Mouse (Mus musculus) layer of hippocampus, postnatal 14 days (tissue): ENCODE results near the gene Eif2ak1. TPM values are rescaled to one million over a fixed set of nuclear protein-coding genes. Genes with fewer than 3 reads are reported as not detected.
A peak's percentile ranks its signal among the peaks of the same experiment; 100 is the strongest.

Source experiments
- DNase-seq, 2 experiments: peaks; one replicate each; pipeline ENCODE4 v3.0.0; 2021 to 2022; ENCODE audit warnings: low spot score in 2 of 2, mixed read lengths in 1 of 2
- total RNA-seq, 2 experiments: library from RNA; stranded (reverse); gene quantifications; 2 replicates each; pipeline ENCODE4 v1.2.3; 2021

Eif2ak1 gene
- total RNA-seq, 2 experiments from 2014 or later = 40.5 to 41.8 TPM

DNA sequence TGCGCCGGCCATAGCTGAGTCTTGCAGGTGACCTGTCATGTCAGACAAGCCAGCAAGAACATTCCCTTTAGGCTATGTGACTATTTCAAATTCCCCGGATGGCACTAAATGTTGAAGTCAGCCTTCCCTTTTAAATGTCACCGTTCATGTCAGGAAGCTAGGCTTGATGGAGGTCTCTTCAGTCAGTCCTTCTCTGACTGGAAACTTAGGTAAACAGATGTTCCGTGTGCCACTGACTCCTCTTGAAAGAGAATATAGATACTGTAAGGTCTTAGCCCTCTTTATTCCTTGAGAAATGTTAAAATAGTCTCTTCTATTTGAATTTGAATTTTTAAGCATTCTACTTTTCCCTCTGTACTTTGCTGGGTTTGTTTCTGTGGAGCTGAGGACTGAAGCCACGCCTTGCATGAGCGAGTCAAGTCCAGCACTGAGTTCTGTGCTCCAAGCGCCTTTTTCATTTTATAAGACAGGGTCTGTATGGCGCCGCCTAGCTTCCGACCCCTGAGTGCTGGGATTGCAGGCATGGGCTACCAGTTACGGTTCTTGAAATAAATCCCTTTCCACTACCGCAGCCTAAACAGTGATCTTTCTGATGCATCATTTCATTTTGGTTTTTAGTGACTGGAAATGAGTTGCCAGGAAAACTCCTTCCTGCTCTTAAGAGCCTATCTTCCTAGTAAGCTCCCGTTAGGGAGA is 80.2 kb downstream of the Eif2ak1 start, which contains the start of gene Ankrd61:
Ankrd61 (minus strand) TSS at position 51 of the 696 bp plus-strand sequence.
- DNase-seq = no peak

GRCm38 (mm10) chr5:143902111-143902510 is 84.5 kb downstream of the Eif2ak1 start:
- DNase-seq = peak; percentile 29 to 58

DNA sequence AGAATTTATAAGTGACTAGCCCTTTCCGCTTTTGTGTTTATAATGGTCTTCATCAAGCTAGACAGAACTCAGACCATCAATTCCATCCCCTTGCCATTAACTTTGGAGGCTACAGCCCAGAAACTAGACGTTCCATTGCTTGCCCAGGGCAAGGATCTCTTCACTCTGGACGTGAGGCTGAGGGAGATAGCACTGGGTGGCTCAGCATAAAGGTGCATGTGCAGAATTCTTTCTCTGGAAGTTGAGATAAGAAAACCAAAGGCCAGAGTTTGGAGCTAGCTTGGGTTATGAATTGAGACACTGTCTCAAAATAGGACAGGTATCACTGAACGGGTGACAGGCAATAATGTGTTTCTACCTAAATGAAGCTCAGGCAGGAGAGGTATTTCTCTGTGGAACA is 86.2 kb downstream of the Eif2ak1 start:
- DNase-seq = no peak

- DNase-seq = no peak
Measured at GRCm38 (mm10) chr5:143906429-143906828, 88.8 kb downstream of the Eif2ak1 start.

DNA sequence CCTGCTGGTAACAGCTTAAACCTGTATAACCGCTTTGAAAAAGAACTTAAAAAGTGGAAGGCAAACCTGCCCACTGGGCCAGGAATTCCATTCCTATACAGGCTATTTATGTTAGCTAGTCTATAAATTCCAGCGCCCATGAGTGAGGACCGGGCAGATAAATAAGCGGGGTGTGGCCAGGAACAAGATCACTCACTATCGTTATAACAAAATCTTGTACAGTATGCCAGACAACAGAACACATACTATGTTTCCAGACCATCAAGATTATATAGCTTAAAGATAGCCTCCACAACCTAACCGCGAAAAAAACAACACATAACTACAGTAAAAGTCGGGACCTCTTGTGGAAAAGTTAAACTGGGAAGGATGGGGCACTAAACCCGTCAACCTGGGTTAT is 91.3 kb downstream of the Eif2ak1 start:
- no peak for DNase-seq

GRCm38 (mm10) chr5:143909417-143910400 is 92.1 kb downstream of the Eif2ak1 start, which contains the start of the genes Aimp2 and Pms2:
Gene Aimp2, minus strand, starts transcription at chr5:143909847.
Gene Pms2, plus strand, starts transcription at chr5:143909964.
- peak; percentile 95 to 99 for DNase-seq

DNA sequence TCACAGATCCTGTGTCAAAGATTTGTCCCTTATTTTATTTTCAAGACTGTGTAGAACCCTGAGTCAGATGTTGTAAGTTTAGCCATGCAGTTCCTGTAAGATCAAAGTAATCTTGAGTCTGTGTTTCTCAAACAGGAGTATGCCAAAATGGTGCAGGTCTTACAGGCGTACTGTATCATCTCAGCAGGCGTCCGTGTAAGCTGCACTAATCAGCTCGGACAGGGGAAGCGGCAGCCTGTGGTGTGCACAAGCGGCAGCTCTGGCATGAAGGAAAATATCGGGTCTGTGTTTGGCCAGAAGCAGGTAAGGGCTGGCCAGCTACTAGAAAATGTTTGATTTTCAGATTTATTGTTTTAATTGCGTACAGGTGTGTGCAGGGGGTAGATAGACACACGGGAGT is 98.6 kb downstream of the Eif2ak1 start:
- DNase-seq = no peak

DNA sequence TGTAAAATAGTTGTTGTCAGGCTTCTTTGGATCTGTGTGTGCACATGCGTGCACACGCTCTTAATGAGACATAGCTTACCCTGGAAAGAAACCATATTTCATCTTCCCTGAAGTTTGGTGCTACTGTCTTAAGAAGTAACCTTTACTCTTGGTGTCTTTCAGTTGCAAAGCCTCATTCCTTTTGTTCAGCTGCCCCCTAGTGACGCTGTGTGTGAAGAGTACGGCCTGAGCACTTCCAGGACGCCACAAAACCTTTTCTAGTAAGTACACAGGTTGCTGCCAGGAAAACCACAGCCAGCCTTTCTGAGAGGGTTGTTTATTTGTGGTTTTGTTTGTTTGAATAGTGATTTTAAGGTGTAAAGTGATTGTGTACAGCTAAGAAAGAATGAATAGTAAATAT is 99.8 kb downstream of the Eif2ak1 start:
- no peak for DNase-seq

- no peak for DNase-seq
Measured at GRCm38 (mm10) chr5:143918120-143918519, 100.5 kb downstream of the Eif2ak1 start.

DNA sequence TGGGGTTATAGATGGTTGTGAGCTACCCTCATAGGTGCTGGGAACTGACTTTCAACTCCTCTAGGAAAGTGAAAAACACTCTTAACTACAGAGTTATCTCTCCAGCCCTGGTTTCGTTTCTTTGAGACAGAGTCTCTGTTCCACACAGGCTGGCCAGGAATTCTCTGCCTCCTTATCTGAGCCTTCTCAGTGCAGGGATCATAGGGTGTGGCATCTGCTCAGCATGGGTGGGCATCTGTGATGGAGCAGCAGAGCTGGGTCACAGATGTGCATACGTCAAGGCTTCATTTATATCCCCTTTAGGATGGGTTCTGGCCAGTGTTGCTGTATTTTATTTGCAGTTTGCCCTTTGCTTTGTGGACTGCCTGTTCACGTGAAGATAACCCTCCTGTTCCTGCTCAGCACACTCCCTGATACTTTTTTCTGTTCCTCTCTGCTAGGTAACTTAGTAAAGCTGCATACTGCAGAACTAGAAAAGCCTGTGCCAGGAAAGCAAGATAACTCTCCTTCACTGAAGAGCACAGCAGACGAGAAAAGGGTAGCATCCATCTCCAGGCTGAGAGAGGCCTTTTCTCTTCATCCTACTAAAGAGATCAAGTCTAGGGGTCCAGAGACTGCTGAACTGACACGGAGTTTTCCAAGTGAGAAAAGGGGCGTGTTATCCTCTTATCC is 107.3 kb downstream of the Eif2ak1 start:
- DNase-seq = no peak

GRCm38 (mm10) chr5:143927875-143928274 is 110.3 kb downstream of the Eif2ak1 start, which contains the start of gene Gm42421:
Gene Gm42421, plus strand, starts transcription at chr5:143928175.
- DNase-seq = no peak

- no peak for DNase-seq
Measured at GRCm38 (mm10) chr5:143929291-143929690, 111.7 kb downstream of the Eif2ak1 start.

DNA sequence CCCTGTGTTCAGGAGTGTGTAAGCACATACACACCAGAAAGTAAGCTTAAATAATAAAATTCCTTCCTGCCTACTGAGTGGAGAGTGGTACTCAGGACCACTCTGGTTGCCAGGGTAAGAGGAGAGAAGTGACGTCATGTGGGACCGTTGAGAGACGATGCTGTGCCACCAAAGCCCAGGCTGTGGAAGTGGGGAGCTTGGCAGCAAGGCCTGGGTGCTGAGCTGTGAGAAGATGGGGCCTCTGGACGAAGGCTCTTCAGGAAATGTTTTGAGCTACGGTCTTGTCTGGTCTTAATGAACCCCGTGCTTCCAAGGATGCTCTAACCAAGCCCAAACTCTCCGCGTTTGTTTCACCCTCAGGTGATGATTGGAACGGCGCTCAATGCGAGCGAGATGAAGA is 113.1 kb downstream of the Eif2ak1 start:
- no peak for DNase-seq

DNA sequence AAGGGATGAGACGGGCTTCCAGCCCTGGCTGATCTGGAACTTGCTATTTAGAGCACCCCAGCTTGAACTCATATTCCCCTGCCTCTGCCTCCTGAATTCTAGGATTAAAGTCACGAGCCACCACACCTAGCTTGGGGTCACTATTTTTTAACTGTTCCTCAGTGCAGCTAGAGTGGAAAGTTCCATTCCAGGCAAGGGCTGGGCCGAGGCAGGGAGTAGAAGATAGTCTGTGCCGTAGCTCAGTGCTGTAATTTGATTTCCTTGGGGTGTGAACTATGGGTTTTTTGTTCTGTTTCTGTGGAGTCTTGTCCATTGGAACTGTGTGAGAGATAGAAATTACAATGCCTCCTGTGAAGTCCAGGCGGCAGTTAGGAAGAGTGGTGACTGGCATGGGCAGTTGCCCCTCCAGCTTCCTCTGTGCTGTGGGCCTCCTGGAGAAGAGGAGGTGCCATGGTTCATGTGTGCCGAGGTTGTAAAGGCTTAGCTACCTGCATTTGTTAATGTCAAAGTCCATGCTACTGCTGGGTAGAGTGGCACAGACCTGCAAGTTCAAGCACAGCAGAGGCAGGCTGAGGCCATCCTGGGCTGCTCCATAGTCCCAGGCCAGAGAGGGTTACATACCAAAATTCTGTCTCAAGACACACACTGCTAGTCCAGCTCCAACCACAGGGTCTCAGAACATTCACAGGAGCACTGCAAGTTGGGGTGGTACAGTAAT is 114.4 kb downstream of the Eif2ak1 start:
- no peak for DNase-seq

- peak in 1 of 2 experiments; percentile 30 for DNase-seq
Measured at GRCm38 (mm10) chr5:143932831-143933230, 115.2 kb downstream of the Eif2ak1 start, which contains the start of gene Rsph10b. Gene Rsph10b, plus strand, starts transcription at chr5:143933035.

DNA sequence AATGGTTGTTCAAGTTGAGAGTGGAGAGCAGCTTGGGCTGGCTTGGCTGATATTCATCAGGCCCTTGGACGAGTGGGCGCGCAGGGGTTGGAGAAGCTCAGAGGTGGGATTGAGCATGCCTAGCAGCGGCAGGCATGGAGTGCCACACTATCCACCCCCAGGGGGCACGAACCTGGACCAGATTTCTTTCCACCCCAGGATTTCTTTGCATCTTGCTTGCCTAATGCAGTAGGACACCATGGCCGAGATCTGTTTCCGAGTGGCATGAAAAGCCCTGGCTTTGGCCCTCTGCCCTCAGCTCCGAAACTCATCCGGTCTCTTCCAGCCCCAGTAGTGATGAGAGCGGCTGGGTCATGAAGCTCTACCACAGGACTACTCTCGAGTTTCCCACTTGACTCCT is 115.8 kb downstream of the Eif2ak1 start:
- no peak for DNase-seq

- no peak for DNase-seq
Measured at GRCm38 (mm10) chr5:143933875-143934274, 116.3 kb downstream of the Eif2ak1 start.

- no peak for DNase-seq
Measured at GRCm38 (mm10) chr5:143936156-143936555, 118.6 kb downstream of the Eif2ak1 start.

DNA sequence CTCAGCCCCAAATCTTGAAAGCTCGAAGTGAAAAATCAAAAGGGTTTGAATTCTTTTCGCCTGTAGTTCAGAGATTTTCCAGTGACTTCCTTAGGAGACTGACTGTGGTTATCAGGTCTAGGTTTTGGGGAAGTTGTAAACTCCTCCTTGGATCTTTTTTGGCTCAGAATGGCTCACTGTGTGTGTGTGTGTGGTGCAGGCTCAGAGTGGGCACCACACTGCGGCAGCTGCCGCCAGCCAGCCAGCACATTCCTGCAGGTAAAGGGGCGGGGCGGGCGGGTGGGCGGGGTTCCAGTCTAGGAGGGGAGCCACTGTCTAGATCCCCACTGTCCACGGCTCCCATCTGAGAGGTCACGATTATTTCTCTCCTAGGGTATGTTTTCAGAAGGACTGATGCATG is 124.0 kb downstream of the Eif2ak1 start:
- no peak for DNase-seq
